Mouse (Mus musculus) embryo, embryonic 10 days (tissue): ENCODE results near the gene Ccdc62.
A peak's percentile ranks its signal among the peaks of the same experiment; 100 is the strongest.

ENCODE experiments used
- DNase-seq: peaks from one replicate; pipeline ENCODE4 v3.0.0-alpha.2; 2015; ENCODE audit warnings: low spot score

The Ccdc62 gene

GRCm38 (mm10) chr5:123979980-123980369 lies 49.5 kb downstream of the Ccdc62 start:
- no peak for DNase-seq

- no peak for DNase-seq
These were observed 50.2 kb downstream of the Ccdc62 start for GRCm38 (mm10) chr5:123980521-123981249.

DNA sequence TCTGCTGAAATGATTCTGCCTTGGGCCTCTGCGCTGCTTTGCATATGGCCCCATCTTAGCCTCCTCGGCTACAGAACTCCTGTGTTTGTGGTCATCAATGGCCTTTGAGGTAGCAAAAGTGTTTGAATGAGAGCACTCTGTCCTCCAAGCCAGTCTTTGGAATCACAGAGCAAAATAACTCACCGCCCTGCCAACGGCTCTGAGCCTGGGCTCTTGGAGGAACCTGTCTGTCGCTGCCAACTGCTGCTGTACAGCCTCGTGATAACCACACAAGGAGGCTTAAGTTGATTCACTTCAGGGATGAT lies 50.7 kb downstream of the Ccdc62 start:
- DNase-seq, result no peak

- DNase-seq, result no peak
These were observed 52.4 kb downstream of the Ccdc62 start for GRCm38 (mm10) chr5:123982838-123983237.

GRCm38 (mm10) chr5:123985434-123985833 lies 55.0 kb downstream of the Ccdc62 start:
- no peak for DNase-seq

GRCm38 (mm10) chr5:123986925-123987324 lies 56.4 kb downstream of the Ccdc62 start:
- DNase-seq, result no peak

GRCm38 (mm10) chr5:123987511-123987910 lies 57.0 kb downstream of the Ccdc62 start:
- DNase-seq, result no peak

GRCm38 (mm10) chr5:123989941-123990885 lies 59.7 kb downstream of the Ccdc62 start:
- peak; percentile 43 for DNase-seq

DNA sequence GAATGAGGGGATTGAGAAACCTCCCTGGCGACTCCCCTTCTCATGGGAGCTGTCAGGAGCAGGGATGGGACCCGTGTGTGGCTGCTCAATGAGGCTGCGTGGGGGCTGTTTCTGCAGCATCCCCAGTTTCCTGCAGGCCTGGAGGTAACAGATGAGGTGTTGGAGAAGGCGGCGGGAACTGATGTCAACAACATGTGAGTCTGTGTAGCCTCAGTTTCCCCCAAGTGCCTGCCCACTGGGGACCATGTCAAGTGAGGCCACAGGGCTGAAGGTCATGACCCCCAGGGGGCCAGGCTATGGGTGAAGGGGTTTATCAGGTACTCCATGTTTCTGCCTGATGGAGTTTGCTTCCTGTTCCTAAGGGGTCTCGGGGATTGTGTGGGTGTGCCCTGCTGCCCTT lies 60.8 kb downstream of the Ccdc62 start:
- DNase-seq, result no peak

GRCm38 (mm10) chr5:123992193-123992637 lies 61.7 kb downstream of the Ccdc62 start:
- DNase-seq, result no peak

GRCm38 (mm10) chr5:123992794-123993193 lies 62.3 kb downstream of the Ccdc62 start:
- DNase-seq, result peak; percentile 89

GRCm38 (mm10) chr5:123993263-123994036 lies 63.0 kb downstream of the Ccdc62 start:
- no peak for DNase-seq

- DNase-seq, result no peak
These were observed 64.0 kb downstream of the Ccdc62 start for GRCm38 (mm10) chr5:123994468-123994867.

- no peak for DNase-seq
These were observed 64.9 kb downstream of the Ccdc62 start for GRCm38 (mm10) chr5:123995388-123995787.

- no peak for DNase-seq
These were observed 65.7 kb downstream of the Ccdc62 start for GRCm38 (mm10) chr5:123996194-123996593.

- DNase-seq, result no peak
These were observed 66.2 kb downstream of the Ccdc62 start for GRCm38 (mm10) chr5:123996695-123997094.

GRCm38 (mm10) chr5:123997211-123997751 lies 66.8 kb downstream of the Ccdc62 start:
- DNase-seq, result no peak

- no peak for DNase-seq
These were observed 67.3 kb downstream of the Ccdc62 start for GRCm38 (mm10) chr5:123997811-123998210.

- DNase-seq, result no peak
These were observed 67.9 kb downstream of the Ccdc62 start for GRCm38 (mm10) chr5:123998370-123998769.

DNA sequence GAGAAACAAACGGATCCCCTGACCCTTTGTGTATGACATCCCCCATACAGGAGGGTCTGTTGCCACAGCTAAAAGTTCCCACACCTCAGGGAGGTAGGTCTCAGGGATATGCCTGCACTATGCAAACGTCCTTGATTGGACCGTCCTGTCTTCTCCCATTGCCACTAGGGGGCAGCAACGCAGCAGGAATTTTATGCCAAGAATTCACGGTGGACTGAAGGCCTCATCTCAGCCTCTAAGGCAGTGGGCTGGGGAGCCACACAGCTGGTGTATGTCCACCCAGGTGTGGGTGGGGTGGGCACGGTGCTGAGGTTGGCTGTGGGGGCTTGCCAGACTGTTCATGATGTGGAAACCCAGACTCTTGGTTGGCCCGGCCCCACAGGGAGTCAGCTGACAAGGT lies 70.3 kb downstream of the Ccdc62 start:
- DNase-seq, result peak; percentile 93

GRCm38 (mm10) chr5:124001274-124001673 lies 70.8 kb downstream of the Ccdc62 start:
- no peak for DNase-seq

DNA sequence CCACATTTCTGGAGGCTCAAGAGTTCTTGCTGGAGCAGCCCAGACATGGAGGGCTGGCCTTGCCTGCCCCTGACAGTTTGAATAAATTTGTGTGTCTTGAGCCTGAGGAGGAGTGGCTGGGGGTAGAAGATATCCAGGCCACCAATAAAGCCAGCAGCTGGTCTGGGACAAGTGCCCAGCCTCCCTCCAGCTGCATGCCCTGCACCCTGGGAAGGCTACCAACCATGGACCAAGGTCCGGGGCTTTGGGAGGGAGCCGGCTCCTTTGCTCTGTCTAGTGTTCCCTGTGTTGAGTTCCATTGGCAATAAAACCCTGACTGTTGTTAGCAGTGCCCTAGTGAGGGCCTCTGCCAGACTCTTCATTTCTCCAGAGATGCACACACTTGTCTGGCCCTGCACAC lies 72.4 kb downstream of the Ccdc62 start:
- DNase-seq, result no peak
